Mouse (Mus musculus): ENCODE data around the gene Ppil1. TPM values are rescaled to one million over a fixed set of nuclear protein-coding genes. Genes with fewer than 3 reads are reported as not detected.

The Ppil1 gene
- total RNA-seq, 2 experiments from 2014 or later = 17.3 to 18.1 TPM

DNA sequence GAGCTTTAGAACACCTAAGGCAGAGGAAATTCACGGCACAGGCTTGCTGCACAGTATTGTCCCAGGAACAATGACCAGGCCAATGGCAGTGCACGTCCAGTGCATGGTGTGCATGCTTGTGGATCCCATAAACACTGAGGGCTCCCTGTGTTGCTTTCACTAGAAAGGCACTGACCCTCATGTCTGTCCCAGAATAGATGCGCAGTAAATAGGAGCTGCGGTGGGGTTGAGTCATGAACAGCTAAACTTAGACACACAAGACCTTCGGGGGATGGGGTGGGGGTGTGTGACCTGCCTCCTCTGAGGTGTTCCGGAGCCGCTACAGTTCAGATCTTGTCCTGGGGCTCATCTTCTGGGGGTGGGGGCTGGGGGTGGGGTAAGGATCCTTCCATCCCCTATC is 57.9 kb downstream of the Ppil1 start:
- DNase-seq (ENCODE audit: low spot score in 2 of 2) = no peak

DNA sequence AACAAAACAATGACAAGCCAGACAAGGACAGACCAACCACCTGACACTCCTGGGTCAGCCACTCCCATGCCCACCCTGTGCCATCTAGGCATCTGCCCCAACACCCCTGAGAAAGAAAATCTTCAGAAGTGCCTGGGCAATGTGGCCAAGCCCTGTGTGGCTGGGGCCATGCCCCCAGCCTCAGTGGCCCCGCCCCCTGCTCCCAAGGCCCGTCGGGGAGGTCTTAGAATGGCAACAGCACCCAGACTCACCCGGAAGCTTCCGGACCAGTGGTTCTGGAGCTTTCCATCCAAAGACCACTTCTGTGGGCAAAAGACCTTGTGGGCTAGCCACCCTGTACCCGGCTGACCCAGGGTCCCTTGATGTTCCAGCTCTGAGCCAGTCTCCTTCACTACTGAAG is 61.4 kb downstream of the Ppil1 start:
- no peak for DNase-seq (ENCODE audit: low spot score in 2 of 2)

Other genes with a start within 250 kb of the Ppil1 start
- gene Srsf3, start 231.6 kb downstream of the Ppil1 start, total RNA-seq (2021) = 100 to 1,000 TPM; 127 to 160 TPM
- 10 to 100 TPM; 24.9 to 26.0 TPM for gene Cdkn1a, start 173.2 kb downstream of the Ppil1 start, total RNA-seq (2021)
- under 1 TPM; 0.12 to 0.26 TPM for gene Rab44, start 150.0 kb downstream of the Ppil1 start, total RNA-seq (2021)
- 10 to 100 TPM; 42.5 to 48.4 TPM for gene Cpne5, start 26.0 kb downstream of the Ppil1 start, total RNA-seq (2021)
- 10 to 100 TPM; 88.1 to 93.8 TPM for gene BC004004, start 4.6 kb upstream of the Ppil1 start, total RNA-seq (2021)
- 1 to 10 TPM; 1.6 to 1.9 TPM for gene Pi16, start 53.5 kb upstream of the Ppil1 start, total RNA-seq (2021)
- gene Mtch1, start 83.7 kb upstream of the Ppil1 start, total RNA-seq (2021) = 100 to 1,000 TPM; 525 to 527 TPM
- 1 to 10 TPM; 5.6 to 9.0 TPM for gene Fgd2, start 96.7 kb upstream of the Ppil1 start, total RNA-seq (2021)
- gene Pim1, start 226.6 kb upstream of the Ppil1 start, total RNA-seq (2021) = 1 to 10 TPM; 3.1 to 6.0 TPM